Mouse (Mus musculus) liver, postnatal 0 days (tissue): Measurements from ENCODE around the gene Rdh13. TPM values are rescaled to one million over a fixed set of nuclear protein-coding genes. Genes with fewer than 3 reads are reported as not detected.

Experiments
- ATAC-seq: fragments of 200-750 bp; cut with Nextera tagmentation; 2 replicates; pipeline ENCODE4 v1.8.0; 2017; ENCODE audit warnings: mild to moderate bottlenecking, moderate library complexity
- DNase-seq: peaks from one replicate; pipeline ENCODE4 v3.0.0-alpha.2; 2016
- H3K27ac ChIP-seq: fragments of 300-500 bp; sonication (generic); 2 replicates; pipeline ENCODE4 v1.5.1; 2014; ENCODE audit warnings: antibody characterized with exemption, moderate library complexity, mild to moderate bottlenecking, low read depth
- H3K27me3 ChIP-seq: fragments of 300-500 bp; sonication (generic); 2 replicates; pipeline ENCODE4 v1.6.1; 2014; ENCODE audit warnings: low read length, control low read depth, mixed read lengths; ENCODE audit not compliant: insufficient read depth
- H3K36me3 ChIP-seq: fragments of 300-500 bp; sonication (generic); replicated peaks from 2 replicates; pipeline ENCODE4 v1.6.1; 2014; ENCODE audit warnings: mild to moderate bottlenecking, control low read depth, low read length, moderate library complexity, mixed read lengths; ENCODE audit not compliant: insufficient read depth
- H3K4me1 ChIP-seq: fragments of 300-500 bp; sonication (generic); 2 replicates; pipeline ENCODE4 v1.6.1; 2014; ENCODE audit warnings: antibody characterized with exemption, mild to moderate bottlenecking, control low read depth; ENCODE audit not compliant: insufficient read depth
- H3K4me2 ChIP-seq: fragments of 300-500 bp; sonication (generic); 2 replicates; pipeline ENCODE4 v1.6.1; 2014; ENCODE audit warnings: low read depth, mild to moderate bottlenecking, low read length, moderate library complexity, mixed read lengths
- H3K4me3 ChIP-seq: fragments of 300-500 bp; sonication (generic); 2 replicates; pipeline ENCODE4 v1.5.1; 2014; ENCODE audit warnings: low read depth, low read length
- H3K9ac ChIP-seq: fragments of 300-500 bp; sonication (generic); replicated peaks from 2 replicates; pipeline ENCODE4 v1.6.1; 2014; ENCODE audit warnings: mild to moderate bottlenecking, moderate library complexity
- H3K9me3 ChIP-seq: fragments of 300-500 bp; sonication (generic); 2 replicates; pipeline ENCODE4 v1.6.1; 2016; ENCODE audit warnings: mild to moderate bottlenecking, control low read depth, low read length, mixed read lengths
- CTCF ChIP-seq: sonication (generic); IDR thresholded peaks from 2 replicates; pipeline ENCODE4 v1.5.1; 2016; ENCODE audit warnings: antibody characterized with exemption, low read depth
- EP300 ChIP-seq: IDR thresholded peaks from 2 replicates; pipeline ENCODE4 v1.6.1; 2016; ENCODE audit warnings: antibody characterized with exemption, low read depth, mild to moderate bottlenecking
- WGBS: fragments of 180-500 bp; shearing (Covaris S2); extraction: QIAGEN DNeasy Blood & Tissue Kit; methylation state at CpG from one replicate; pipeline ENCODE4 v1.1.7; 2014; ENCODE audit not compliant: insufficient replicate concordance; 5-methylcytosine and 5-hydroxymethylcytosine counted together
- polyA plus RNA-seq: library from polyadenylated mRNA; unstranded; fragments of >200 nt; fragmentation: Nextera tagmentation; extraction: Ambion mirVana; gene quantifications from 2 replicates; pipeline ENCODE4 v1.2.1, GENCODE M21; 2015

Rdh13 gene
- polyA plus RNA-seq, 1 experiment from 2014 or later, result 7.8 TPM

- 67% methylated on average over 3 of the region's 3 CpGs for WGBS
- Histone ChIP-seq H3K4me1 (peaks cover 7% of the 10 kb centered on the region; the same call in 1 of the 2 replicates), H3K4me2 (no peak overlapping the region), H3K9me3 (no peaks in the 10 kb centered on the region), H3K4me3 (no peak overlapping the region), H3K27ac (no peak overlapping the region), H3K9ac (no peak overlapping the region), H3K27me3 (peaks cover 29% of the 10 kb centered on the region), H3K36me3 (no peaks in the 10 kb centered on the region)
- TF ChIP-seq CTCF (no peak), EP300 (no peak)
- DNase-seq (no peak), ATAC-seq (no peak)
Observed at GRCm38 (mm10) chr7:4467801-4468200, 22.4 kb upstream of the Rdh13 start.

GRCm38 (mm10) chr7:4464194-4464824, 18.9 kb upstream of the Rdh13 start:
- ATAC-seq, result no peak
- 15% methylated on average over 11 of the region's 12 CpGs for WGBS
- no peak for TF ChIP-seq CTCF
- TF ChIP-seq EP300, result no peak
- no peaks in the 10 kb centered on the region for H3K36me3 ChIP-seq
- H3K9ac ChIP-seq, result no peak overlapping the region
- no peak overlapping the region for H3K4me3 ChIP-seq
- no peak for DNase-seq
- H3K4me1 ChIP-seq, result no peaks in the 10 kb centered on the region
- H3K27ac ChIP-seq, result no peak overlapping the region
- no peak overlapping the region; the same call in 1 of the 2 replicates for H3K4me2 ChIP-seq
- H3K9me3 ChIP-seq, result no peaks in the 10 kb centered on the region
- H3K27me3 ChIP-seq, result peaks cover 5% of the 10 kb centered on the region; the same call in 1 of the 2 replicates

- H3K27ac ChIP-seq, result peak within 1 kb of the TSS; percentile 85
- DNase-seq (peak; percentile 29), ATAC-seq (peak; percentile 75)
- H3K36me3 ChIP-seq, result no peaks in the 10 kb centered on the region
- 51% methylated on average over 13 of the region's 16 CpGs for WGBS
- peak within 1 kb of the TSS; percentile 45 for H3K4me3 ChIP-seq
- peaks cover 5% of the 10 kb centered on the region; the same call in 1 of the 2 replicates for H3K27me3 ChIP-seq
- peak within 1 kb of the TSS; percentile 67 for H3K9ac ChIP-seq
- TF ChIP-seq EP300, result no peak
- 0 out of 2 replicates have a peak, but pooled peaks have one; percentile 4 for TF ChIP-seq CTCF
- no peaks in the 10 kb centered on the region for H3K9me3 ChIP-seq
- no peaks in the 10 kb centered on the region for H3K4me1 ChIP-seq
- peak within 1 kb of the TSS; percentile 62 for H3K4me2 ChIP-seq
Observed at GRCm38 (mm10) chr7:4460576-4461434, 15.4 kb upstream of the Rdh13 start, which contains the start of gene Eps8l1. TSS of gene Eps8l1 (plus strand) at chr7:4460674.

- no peaks in the 10 kb centered on the region for H3K36me3 ChIP-seq
- ATAC-seq, result no peak
- H3K9me3 ChIP-seq, result no peaks in the 10 kb centered on the region
- H3K27me3 ChIP-seq, result no peaks in the 10 kb centered on the region
- TF ChIP-seq EP300 (no peak), CTCF (no peak)
- no peak overlapping the region for H3K4me2 ChIP-seq
- H3K9ac ChIP-seq, result no peak overlapping the region
- H3K4me1 ChIP-seq, result no peaks in the 10 kb centered on the region
- WGBS, result 27% methylated on average over 4 of the region's 4 CpGs
- H3K27ac ChIP-seq, result no peak overlapping the region
- H3K4me3 ChIP-seq, result no peak overlapping the region
- DNase-seq, result no peak
Observed at GRCm38 (mm10) chr7:4452644-4453043, 7.2 kb upstream of the Rdh13 start.

- Histone ChIP-seq H3K4me1 (peaks cover 3% of the 10 kb centered on the region; the same call in 1 of the 2 replicates), H3K27me3 (no peaks in the 10 kb centered on the region), H3K9ac (no peak overlapping the region), H3K4me3 (no peak overlapping the region), H3K9me3 (no peaks in the 10 kb centered on the region), H3K27ac (no peak overlapping the region), H3K4me2 (no peak overlapping the region), H3K36me3 (no peaks in the 10 kb centered on the region)
- 13% methylated on average over 2 of the region's 2 CpGs for WGBS
- TF ChIP-seq EP300, result no peak
- TF ChIP-seq CTCF, result no peak
- DNase-seq (no peak), ATAC-seq (no peak)
Observed at GRCm38 (mm10) chr7:4449211-4449610, 3.8 kb upstream of the Rdh13 start.

- Histone ChIP-seq H3K27ac (no peak overlapping the region), H3K4me3 (no peak overlapping the region), H3K4me1 (peaks cover 3% of the 10 kb centered on the region; the same call in 1 of the 2 replicates), H3K36me3 (no peaks in the 10 kb centered on the region; the same call in 1 of the 2 replicates), H3K9ac (no peak overlapping the region), H3K4me2 (no peak overlapping the region), H3K9me3 (no peaks in the 10 kb centered on the region), H3K27me3 (no peaks in the 10 kb centered on the region)
- ATAC-seq (no peak), DNase-seq (no peak)
- TF ChIP-seq CTCF (no peak), EP300 (no peak)
- 73% methylated on average over 3 of the region's 3 CpGs for WGBS
Observed at GRCm38 (mm10) chr7:4448439-4448838, 3.0 kb upstream of the Rdh13 start.
